Mouse (Mus musculus) testis, adult 2 months (tissue): ENCODE measurements around the gene CN725425.

Experiments
- CTCF ChIP-seq: fragments of 200-500 bp; IDR thresholded peaks from 2 replicates; pipeline ENCODE4 v1.5.1; 2012; ENCODE audit warnings: low read depth, mild to moderate bottlenecking, inconsistent platforms, low read length, moderate library complexity; ENCODE audit not compliant: control insufficient read depth, insufficient read depth, insufficient replicate concordance
- POLR2A ChIP-seq: fragments of 200-500 bp; IDR thresholded peaks from 2 replicates; pipeline ENCODE4 v1.6.1; 2012; ENCODE audit warnings: low read depth, mild to moderate bottlenecking, inconsistent platforms, low read length, moderate library complexity; ENCODE audit not compliant: control insufficient read depth

GRCm38 (mm10) chr15:91170602-91171328 lies 28.5 kb upstream of the CN725425 start:
- TF ChIP-seq POLR2A (no peak), CTCF (no peak)
